Mouse (Mus musculus) lung, postnatal 0 days (tissue): Measurements from ENCODE around the gene Gm10382.

Experiments used
- CTCF ChIP-seq: IDR thresholded peaks from 2 replicates; pipeline ENCODE4 v1.5.1; 2016; ENCODE audit warnings: antibody characterized with exemption, mild to moderate bottlenecking
- EP300 ChIP-seq: IDR thresholded peaks from 2 replicates; pipeline ENCODE4 v1.6.1; 2016; ENCODE audit warnings: antibody characterized with exemption, mild to moderate bottlenecking, control low read depth

- no peak for TF ChIP-seq EP300
- TF ChIP-seq CTCF, result no peak
Observed at GRCm38 (mm10) chr5:125368156-125368555, 21.0 kb upstream of the Gm10382 start.
